Mouse (Mus musculus) small intestine, adult 2 months (tissue): ENCODE measurements around the gene Fcho2. TPM values are rescaled to one million over a fixed set of nuclear protein-coding genes. Genes with fewer than 3 reads are reported as not detected.

Experiments used
- H3K27ac ChIP-seq: fragments of 200-500 bp; 2 replicates; pipeline ENCODE4 v1.5.1; 2012; ENCODE audit warnings: low read depth, low read length, control low read depth, inconsistent platforms; ENCODE audit not compliant: insufficient read depth
- H3K27me3 ChIP-seq: fragments of 200-500 bp; 2 replicates; pipeline ENCODE4 v1.6.1; 2012; ENCODE audit warnings: mild to moderate bottlenecking, moderate library complexity, low read length, inconsistent platforms; ENCODE audit not compliant: control insufficient read depth, insufficient read depth
- H3K36me3 ChIP-seq: fragments of 200-500 bp; 2 replicates; pipeline ENCODE4 v1.6.1; 2012; ENCODE audit warnings: mild to moderate bottlenecking, low read length, control low read depth, inconsistent platforms; ENCODE audit not compliant: control insufficient read depth, insufficient read depth
- H3K4me1 ChIP-seq: fragments of 200-500 bp; 2 replicates; pipeline ENCODE4 v1.6.1; 2012; ENCODE audit warnings: low read length, inconsistent platforms, mixed read lengths; ENCODE audit not compliant: control insufficient read depth, insufficient read depth, insufficient read length
- H3K4me3 ChIP-seq: fragments of 200-500 bp; 2 replicates; pipeline ENCODE4 v1.5.1; 2012; ENCODE audit warnings: low read depth, mild to moderate bottlenecking, control low read depth, inconsistent platforms, low read length, moderate library complexity
- CTCF ChIP-seq: fragments of 200-500 bp; IDR thresholded peaks from 2 replicates; pipeline ENCODE4 v1.5.1; 2012; ENCODE audit warnings: low read depth, mild to moderate bottlenecking, control low read depth, inconsistent platforms, low read length, moderate library complexity, mixed read lengths; ENCODE audit not compliant: insufficient replicate concordance, insufficient read length; ENCODE audit errors: extremely low read depth
- POLR2A ChIP-seq: fragments of 200-500 bp; IDR thresholded peaks from 2 replicates; pipeline ENCODE4 v1.6.1; 2012; ENCODE audit warnings: low read depth, mild to moderate bottlenecking, control low read depth, inconsistent platforms, low read length, moderate library complexity
- WGBS: fragments of 180-500 bp; shearing (Covaris S2); methylation state at CpG from one replicate; pipeline ENCODE4 v1.1.7; 2018; 5-methylcytosine and 5-hydroxymethylcytosine counted together
- polyA plus RNA-seq: library from polyadenylated mRNA; depleted of rRNA; stranded (reverse); fragments of >200 nt; gene quantifications from 2 replicates; pipeline ENCODE4 v1.2.3, GENCODE M21; 2012; rRNA removed

Gene Fcho2
- polyA plus RNA-seq, 1 experiment: 8.5 TPM

GRCm38 (mm10) chr13:98680470-98681060 is 134.7 kb downstream of the Fcho2 start:
- TF ChIP-seq POLR2A (no peak), CTCF (no peak)
- peaks cover 12% of the 10 kb centered on the region; the same call in 1 of the 2 replicates for H3K4me1 ChIP-seq
- H3K4me3 ChIP-seq: no peak overlapping the region
- H3K27ac ChIP-seq: no peak overlapping the region
- H3K36me3 ChIP-seq: no peaks in the 10 kb centered on the region
- no peaks in the 10 kb centered on the region for H3K27me3 ChIP-seq
- WGBS: 33% methylated on average over 5 of the region's 5 CpGs

- 44% methylated on average over 4 of the region's 4 CpGs for WGBS
- Histone ChIP-seq H3K4me1 (peaks cover 12% of the 10 kb centered on the region; the same call in 1 of the 2 replicates), H3K27me3 (no peaks in the 10 kb centered on the region), H3K36me3 (no peaks in the 10 kb centered on the region), H3K27ac (no peak overlapping the region), H3K4me3 (no peak overlapping the region)
- TF ChIP-seq CTCF: no peak
- no peak for TF ChIP-seq POLR2A
These were observed 135.6 kb downstream of the Fcho2 start for GRCm38 (mm10) chr13:98679631-98680041.

- Histone ChIP-seq H3K4me3 (no peak overlapping the region), H3K27ac (no peak overlapping the region)
- 100% methylated on average over 1 of the region's 1 CpGs for WGBS
These were observed 136.0 kb downstream of the Fcho2 start for GRCm38 (mm10) chr13:98679230-98679629.

DNA sequence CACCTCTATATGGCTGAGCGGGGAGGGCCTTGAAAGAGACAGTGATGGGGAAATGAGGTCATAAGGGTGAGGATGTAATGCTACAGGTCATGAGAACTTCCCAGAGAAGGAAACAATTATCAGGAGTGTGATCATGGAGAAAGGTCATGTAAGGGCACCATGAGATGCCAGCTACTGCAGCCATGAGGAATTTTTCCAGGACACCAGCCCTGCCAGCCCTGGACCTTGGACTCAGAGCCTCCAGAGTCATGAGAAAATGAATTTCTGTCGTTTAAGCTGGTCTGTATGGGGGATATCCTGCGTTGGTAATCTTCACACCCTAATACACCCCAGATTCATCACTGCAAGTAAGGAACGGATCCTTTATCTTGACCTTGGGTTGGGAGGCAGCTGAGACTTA is 141.3 kb downstream of the Fcho2 start:
- TF ChIP-seq POLR2A (no peak), CTCF (no peak)
- H3K4me1 ChIP-seq: no peaks in the 10 kb centered on the region
- no peaks in the 10 kb centered on the region for H3K27me3 ChIP-seq
- no peaks in the 10 kb centered on the region for H3K36me3 ChIP-seq
- no peak overlapping the region for H3K4me3 ChIP-seq
- H3K27ac ChIP-seq: no peak overlapping the region
- 69% methylated on average over 4 of the region's 4 CpGs for WGBS

More at GRCm38 (mm10) chr13:98679230-98679629, 136.0 kb downstream of the Fcho2 start:
- Histone ChIP-seq H3K27me3 (no peaks in the 10 kb centered on the region), H3K36me3 (no peaks in the 10 kb centered on the region), H3K4me1 (peaks cover 11% of the 10 kb centered on the region; the same call in 1 of the 2 replicates)
- TF ChIP-seq POLR2A: no peak
- TF ChIP-seq CTCF: no peak

Other genes with a start within 250 kb of the Fcho2 start
- gene Tmem174, start 178.0 kb downstream of the Fcho2 start, polyA plus RNA-seq: 0.08 TPM in 1 of 2 replicates, not detected in the other
- 11.5 and 20.5 TPM in 2 replicates for gene Tmem171, start 120.6 kb downstream of the Fcho2 start, polyA plus RNA-seq
- 5.2 and 10.7 TPM in 2 replicates for gene Tnpo1, start 110.9 kb upstream of the Fcho2 start, polyA plus RNA-seq
- not detected in 2 replicates for gene 1700024P04Rik, start 169.1 kb upstream of the Fcho2 start, polyA plus RNA-seq